Mouse (Mus musculus) thymus, postnatal 0 days (tissue): ENCODE results near the gene Serpina6. TPM values are rescaled to one million over a fixed set of nuclear protein-coding genes. Genes with fewer than 3 reads are reported as not detected.
"Not testable (repeated sequence)": the region's sequence is repeated elsewhere in the genome, so short reads cannot be mapped to it uniquely, and the experiment has no call there.

Experiments
- DNase-seq: peaks from one replicate; pipeline ENCODE4 v3.0.0-alpha.2; 2015; ENCODE audit warnings: low spot score
- polyA plus RNA-seq: library from polyadenylated mRNA; unstranded; fragments of >200 nt; fragmentation: Nextera tagmentation; extraction: Ambion mirVana; gene quantifications from 2 replicates; pipeline ENCODE4 v1.2.1, GENCODE M21; 2015

Serpina6 gene
- 0.08 and 0.13 TPM in 2 replicates for polyA plus RNA-seq

- DNase-seq = no peak
Measured at GRCm38 (mm10) chr12:103656848-103657626, at the start of gene Serpina6. TSS of gene Serpina6 (minus strand) at chr12:103657212.

- no peak for DNase-seq
Measured at GRCm38 (mm10) chr12:103706113-103706512, 49.1 kb upstream of the Serpina6 start.

GRCm38 (mm10) chr12:103705547-103705946, 48.5 kb upstream of the Serpina6 start:
- DNase-seq = no peak

GRCm38 (mm10) chr12:103700144-103700750, 43.2 kb upstream of the Serpina6 start:
- no peak for DNase-seq

GRCm38 (mm10) chr12:103695429-103695828, 38.4 kb upstream of the Serpina6 start, which contains the start of gene Serpina1f:
TSS of gene Serpina1f (minus strand) at chr12:103695529.
- no peak for DNase-seq

GRCm38 (mm10) chr12:103688221-103688814, 31.3 kb upstream of the Serpina6 start:
- DNase-seq = no peak

GRCm38 (mm10) chr12:103687021-103687420, 30.0 kb upstream of the Serpina6 start:
- no peak for DNase-seq

- DNase-seq = no peak
Measured at GRCm38 (mm10) chr12:103686050-103686449, 29.0 kb upstream of the Serpina6 start.

GRCm38 (mm10) chr12:103685386-103685785, 28.4 kb upstream of the Serpina6 start:
- no peak for DNase-seq

- no peak for DNase-seq
Measured at GRCm38 (mm10) chr12:103683775-103684174, 26.8 kb upstream of the Serpina6 start.

GRCm38 (mm10) chr12:103681739-103682138, 24.7 kb upstream of the Serpina6 start:
- DNase-seq = no peak

GRCm38 (mm10) chr12:103681169-103681568, 24.2 kb upstream of the Serpina6 start:
- no peak for DNase-seq

GRCm38 (mm10) chr12:103679853-103680252, 22.8 kb upstream of the Serpina6 start:
- DNase-seq = not testable (repeated sequence)

GRCm38 (mm10) chr12:103676039-103676438, 19.0 kb upstream of the Serpina6 start, which contains the start of gene Serpina16:
TSS of gene Serpina16 (minus strand) at chr12:103676139.
- no peak for DNase-seq

GRCm38 (mm10) chr12:103673179-103673578, 16.2 kb upstream of the Serpina6 start:
- DNase-seq = no peak

GRCm38 (mm10) chr12:103671483-103671882, 14.5 kb upstream of the Serpina6 start:
- DNase-seq = no peak

GRCm38 (mm10) chr12:103670964-103671363, 14.0 kb upstream of the Serpina6 start:
- DNase-seq = no peak

GRCm38 (mm10) chr12:103670344-103670743, 13.3 kb upstream of the Serpina6 start:
- DNase-seq = no peak

GRCm38 (mm10) chr12:103665286-103665685, 8.3 kb upstream of the Serpina6 start:
- no peak for DNase-seq

- not testable (repeated sequence) for DNase-seq
Measured at GRCm38 (mm10) chr12:103662053-103662452, 5.0 kb upstream of the Serpina6 start.

- no peak for DNase-seq
Measured at GRCm38 (mm10) chr12:103660076-103660475, 3.1 kb upstream of the Serpina6 start.

GRCm38 (mm10) chr12:103659171-103659570, 2.2 kb upstream of the Serpina6 start:
- no peak for DNase-seq
